Mouse (Mus musculus) embryonic facial prominence, embryonic 13.5 days (tissue): ENCODE data around the gene Ssna1. TPM values are rescaled to one million over a fixed set of nuclear protein-coding genes. Genes with fewer than 3 reads are reported as not detected.

Experiments
- ATAC-seq: fragments of 200-750 bp; cut with Nextera tagmentation; 2 replicates; pipeline ENCODE4 v1.8.0; 2017; ENCODE audit warnings: low read depth; ENCODE audit not compliant: insufficient number of reproducible peaks, insufficient read depth, low FRiP score, low TSS enrichment
- H3K27ac ChIP-seq: fragments of 300-500 bp; sonication (generic); 2 replicates; pipeline ENCODE4 v1.5.1; 2015; ENCODE audit warnings: moderate library complexity, mild to moderate bottlenecking, inconsistent platforms
- H3K27me3 ChIP-seq: fragments of 300-500 bp; sonication (generic); 2 replicates; pipeline ENCODE4 v1.6.1; 2015; ENCODE audit warnings: mild to moderate bottlenecking, inconsistent platforms
- H3K36me3 ChIP-seq: fragments of 300-500 bp; sonication (generic); 2 replicates; pipeline ENCODE4 v1.6.1; 2015; ENCODE audit warnings: mild to moderate bottlenecking, inconsistent platforms
- H3K4me1 ChIP-seq: fragments of 300-500 bp; sonication (generic); 2 replicates; pipeline ENCODE4 v1.6.1; 2015; ENCODE audit warnings: inconsistent platforms
- H3K4me2 ChIP-seq: fragments of 300-500 bp; sonication (generic); 2 replicates; pipeline ENCODE4 v1.6.1; 2015; ENCODE audit warnings: moderate library complexity, mild to moderate bottlenecking, inconsistent platforms
- H3K4me3 ChIP-seq: fragments of 300-500 bp; sonication (generic); 2 replicates; pipeline ENCODE4 v1.5.1; 2015; ENCODE audit warnings: mild to moderate bottlenecking, inconsistent platforms
- H3K9ac ChIP-seq: fragments of 300-500 bp; sonication (generic); 2 replicates; pipeline ENCODE4 v1.6.1; 2015; ENCODE audit warnings: mild to moderate bottlenecking, inconsistent platforms
- H3K9me3 ChIP-seq: fragments of 300-500 bp; sonication (generic); 2 replicates; pipeline ENCODE4 v1.6.1; 2016; ENCODE audit warnings: inconsistent platforms
- WGBS: fragments of 180-500 bp; shearing (Covaris S2); methylation state at CpG from one replicate; pipeline ENCODE4 v1.1.7; 2015; ENCODE audit warnings: mixed read lengths; 5-methylcytosine and 5-hydroxymethylcytosine counted together
- polyA plus RNA-seq: library from polyadenylated mRNA; unstranded; fragments of >200 nt; fragmentation: Nextera tagmentation; extraction: Ambion mirVana; gene quantifications from 2 replicates; pipeline ENCODE4 v1.2.1, GENCODE M21; 2015

Ssna1 gene
- polyA plus RNA-seq, 1 experiment from 2014 or later: 246 TPM

DNA sequence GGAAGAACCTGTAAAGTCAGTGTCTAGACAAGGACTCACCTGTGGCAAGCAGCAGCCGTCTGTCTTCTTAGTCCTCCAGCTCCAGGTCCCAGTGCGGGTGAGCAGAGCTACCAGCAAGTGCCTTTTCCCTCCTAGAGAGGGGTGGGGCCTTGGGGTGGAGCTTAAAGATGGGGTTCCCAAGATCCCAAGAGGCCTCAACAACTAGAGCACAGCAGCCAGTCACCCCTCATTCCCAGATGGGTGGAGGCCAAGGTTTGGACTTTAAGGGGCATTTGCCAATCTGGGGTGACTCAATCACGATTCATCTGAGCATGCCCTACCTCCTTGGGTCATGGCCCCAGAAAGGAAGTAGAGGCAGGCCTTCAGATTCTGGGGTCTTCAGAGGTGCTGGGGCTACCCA, 32.5 kb downstream of the Ssna1 start:
- Histone ChIP-seq H3K27me3 (peaks cover 47% of the 10 kb centered on the region), H3K4me1 (peaks cover 28% of the 10 kb centered on the region), H3K9ac (no peak overlapping the region), H3K4me2 (no peak overlapping the region), H3K36me3 (no peaks in the 10 kb centered on the region), H3K4me3 (no peak overlapping the region), H3K27ac (no peak overlapping the region), H3K9me3 (no peaks in the 10 kb centered on the region)
- 78% methylated on average over 3 of the region's 3 CpGs for WGBS
- no peak for ATAC-seq

DNA sequence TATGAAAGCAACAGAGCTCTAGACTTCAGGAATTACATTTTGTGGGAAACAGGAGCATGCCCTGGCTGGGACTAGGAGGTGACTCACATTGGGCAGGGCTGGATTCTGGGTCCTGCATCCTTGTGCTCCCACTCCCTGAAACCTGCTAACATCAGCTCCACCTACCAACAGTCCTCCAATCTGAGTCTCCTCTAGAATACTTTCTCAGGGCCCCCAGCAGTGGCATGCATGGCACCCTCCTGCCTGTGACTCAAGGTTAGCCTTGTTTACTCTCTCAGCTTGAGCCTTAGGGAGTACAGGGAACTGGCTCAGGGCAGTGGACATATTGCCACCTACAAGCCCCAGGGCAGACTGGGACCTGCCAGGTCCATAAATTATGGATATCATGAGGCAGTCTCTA, 34.1 kb downstream of the Ssna1 start:
- H3K27ac ChIP-seq: no peak overlapping the region
- H3K27me3 ChIP-seq: peaks cover 43% of the 10 kb centered on the region

DNA sequence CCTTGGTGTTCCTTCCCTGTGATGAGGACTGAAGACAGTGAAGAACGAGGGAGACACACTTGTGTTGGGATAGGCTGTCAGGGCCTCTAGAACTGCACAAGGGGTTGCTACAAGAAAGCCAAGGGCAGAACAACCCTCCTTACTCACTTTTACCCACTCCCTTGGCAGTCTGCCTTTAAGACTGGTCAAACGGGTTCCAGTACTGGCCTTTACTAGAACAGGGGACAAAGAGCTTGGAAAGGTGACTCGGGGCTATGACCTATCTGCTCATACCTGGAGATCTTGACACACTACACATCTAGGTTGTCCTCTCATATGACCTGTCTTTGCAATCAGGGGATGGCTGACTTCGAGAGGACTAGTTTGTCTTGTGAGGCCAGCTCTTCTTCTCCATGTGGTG, 34.7 kb downstream of the Ssna1 start:
- H3K4me1 ChIP-seq: peaks cover 25% of the 10 kb centered on the region
- peaks cover 42% of the 10 kb centered on the region for H3K27me3 ChIP-seq
- no peak overlapping the region for H3K27ac ChIP-seq
- H3K4me3 ChIP-seq: no peak overlapping the region
- no peak overlapping the region for H3K4me2 ChIP-seq
- 68% methylated on average over 4 of the region's 4 CpGs for WGBS
- no peak for ATAC-seq
- H3K36me3 ChIP-seq: no peaks in the 10 kb centered on the region
- no peaks in the 10 kb centered on the region for H3K9me3 ChIP-seq
- H3K9ac ChIP-seq: no peak overlapping the region

More for the DNA sequence above, 34.1 kb downstream of the Ssna1 start:
- Histone ChIP-seq H3K9me3 (no peaks in the 10 kb centered on the region), H3K4me2 (no peak overlapping the region), H3K4me3 (no peak overlapping the region), H3K36me3 (no peaks in the 10 kb centered on the region), H3K9ac (0 out of 2 replicates have a peak overlapping the region, but pooled peaks have one; percentile 36), H3K4me1 (peaks cover 28% of the 10 kb centered on the region)
- no peak for ATAC-seq

DNA sequence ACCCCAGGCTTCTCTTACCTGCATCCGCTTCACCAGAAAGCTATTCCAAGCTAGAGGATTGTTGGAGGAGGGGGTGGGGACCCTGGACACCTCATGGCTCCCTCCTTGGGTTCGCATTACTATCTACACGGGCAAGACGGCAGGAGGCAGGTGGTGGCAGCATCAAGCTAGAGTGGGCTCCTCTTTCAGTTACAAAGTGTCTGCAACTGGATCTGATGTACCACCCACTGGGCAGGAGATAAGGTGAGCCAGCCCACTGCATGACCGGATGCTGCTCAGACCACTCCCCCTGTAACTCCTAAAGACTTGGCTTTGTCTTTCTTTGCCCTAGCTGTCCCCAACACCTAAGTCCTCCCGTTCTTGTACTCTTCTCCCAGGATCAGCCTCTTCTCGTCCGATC, 35.6 kb downstream of the Ssna1 start, which contains the start of gene Rnf224:
Gene Rnf224 (minus strand): TSS at position 174 of the 400 bp plus-strand sequence.
- H3K27ac ChIP-seq: no peak within 1 kb of the TSS
- no peak within 1 kb of the TSS for H3K9ac ChIP-seq
- H3K4me2 ChIP-seq: no peak within 1 kb of the TSS
- peaks cover 35% of the 10 kb centered on the region for H3K27me3 ChIP-seq
- H3K4me1 ChIP-seq: peaks cover 18% of the 10 kb centered on the region
- 31% methylated on average over 8 of the region's 8 CpGs for WGBS
- H3K36me3 ChIP-seq: no peaks in the 10 kb centered on the region
- no peak for ATAC-seq
- no peak within 1 kb of the TSS for H3K4me3 ChIP-seq
- H3K9me3 ChIP-seq: no peaks in the 10 kb centered on the region

DNA sequence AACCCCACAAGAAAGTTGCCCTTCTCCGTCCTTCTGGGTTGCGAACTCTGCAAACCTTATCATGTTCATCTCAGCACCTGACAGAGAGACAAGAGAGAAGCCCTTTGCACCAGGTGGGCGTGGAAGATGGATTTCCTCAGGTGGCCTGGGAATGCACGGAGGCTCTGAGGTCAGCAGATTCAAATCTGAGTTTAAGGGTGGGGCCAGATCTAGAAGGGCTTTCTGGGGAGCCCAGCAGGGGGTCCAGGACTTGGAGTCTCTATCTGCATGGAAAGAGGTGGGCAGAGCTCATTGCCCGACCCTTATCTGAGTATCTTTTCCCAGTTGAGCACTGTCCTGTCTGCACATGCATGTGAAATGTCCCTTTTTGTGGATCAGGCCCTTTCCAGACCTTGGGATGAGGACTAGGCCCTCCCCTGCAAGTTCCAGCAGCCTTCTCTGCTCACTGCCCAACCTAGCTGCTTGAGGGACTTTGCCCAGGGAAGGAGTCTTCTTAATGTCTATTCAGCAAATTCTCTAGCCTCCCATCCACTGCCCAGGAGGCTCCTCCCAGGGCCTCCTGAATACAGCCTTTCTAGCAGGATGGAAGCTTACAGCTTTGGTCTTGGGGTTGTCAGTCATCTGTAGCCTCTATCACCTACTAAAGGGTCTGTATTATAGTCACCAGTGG, 37.6 kb downstream of the Ssna1 start:
- Histone ChIP-seq H3K4me1 (no peaks in the 10 kb centered on the region), H3K27ac (no peak overlapping the region), H3K4me3 (no peak overlapping the region), H3K9me3 (no peaks in the 10 kb centered on the region), H3K27me3 (peaks cover 39% of the 10 kb centered on the region), H3K9ac (no peak overlapping the region), H3K4me2 (no peak overlapping the region), H3K36me3 (no peaks in the 10 kb centered on the region)
- 65% methylated on average over 5 of the region's 5 CpGs for WGBS
- ATAC-seq: no peak

DNA sequence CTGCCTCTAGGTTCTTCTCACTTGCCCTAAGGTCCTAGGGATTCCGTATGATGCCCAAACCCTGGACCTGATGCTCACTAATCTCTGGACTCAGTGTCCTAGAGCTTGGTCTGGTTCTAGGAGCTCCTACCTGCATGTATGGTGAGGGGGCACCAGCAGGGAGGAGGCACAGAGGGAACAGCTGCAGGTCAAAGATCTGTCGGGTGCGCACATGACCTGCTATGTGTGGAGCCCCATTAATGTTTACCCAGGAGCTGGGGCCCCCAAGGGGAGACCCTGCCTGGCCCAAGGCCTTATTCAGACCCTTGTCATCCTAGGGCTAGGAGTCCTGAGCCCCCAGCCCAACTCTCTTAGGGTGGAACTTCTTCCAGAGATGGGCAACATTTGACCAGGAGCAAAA, 38.2 kb downstream of the Ssna1 start, which contains the start of gene Slc34a3:
Gene Slc34a3 (minus strand): TSS at position 315 of the 400 bp plus-strand sequence.
- ATAC-seq: no peak
- WGBS: 91% methylated on average over 3 of the region's 3 CpGs
- Histone ChIP-seq H3K4me3 (no peak within 1 kb of the TSS), H3K27me3 (peaks cover 39% of the 10 kb centered on the region), H3K36me3 (no peaks in the 10 kb centered on the region), H3K4me2 (no peak within 1 kb of the TSS), H3K9ac (no peak within 1 kb of the TSS), H3K9me3 (no peaks in the 10 kb centered on the region), H3K27ac (no peak within 1 kb of the TSS), H3K4me1 (no peaks in the 10 kb centered on the region)

DNA sequence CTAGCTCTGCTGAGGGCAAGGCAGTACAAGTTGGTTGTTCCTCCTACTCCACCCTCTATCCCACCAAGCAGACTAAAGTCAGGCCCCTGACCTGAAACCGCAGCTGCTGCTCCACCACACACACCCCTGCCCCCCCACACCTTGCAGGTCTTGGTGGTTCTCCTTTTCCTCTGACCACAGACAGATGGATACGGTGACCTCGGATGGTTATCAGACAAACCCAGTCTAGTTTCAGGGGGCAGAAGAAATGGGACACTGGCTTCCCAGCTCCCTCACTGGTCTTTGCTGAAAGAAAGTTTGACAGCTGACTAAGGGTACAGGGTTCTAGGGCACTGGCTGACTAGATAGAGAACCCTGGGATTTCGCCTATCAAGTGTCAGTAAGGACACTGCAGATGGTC, 38.8 kb downstream of the Ssna1 start:
- H3K27me3 ChIP-seq: peaks cover 39% of the 10 kb centered on the region
- H3K9me3 ChIP-seq: no peaks in the 10 kb centered on the region
- no peak overlapping the region for H3K4me3 ChIP-seq
- H3K9ac ChIP-seq: no peak overlapping the region
- 74% methylated on average over 4 of the region's 4 CpGs for WGBS
- no peak overlapping the region for H3K27ac ChIP-seq
- no peaks in the 10 kb centered on the region for H3K36me3 ChIP-seq
- H3K4me1 ChIP-seq: peaks cover 5% of the 10 kb centered on the region; the same call in 1 of the 2 replicates
- no peak for ATAC-seq
- H3K4me2 ChIP-seq: no peak overlapping the region

DNA sequence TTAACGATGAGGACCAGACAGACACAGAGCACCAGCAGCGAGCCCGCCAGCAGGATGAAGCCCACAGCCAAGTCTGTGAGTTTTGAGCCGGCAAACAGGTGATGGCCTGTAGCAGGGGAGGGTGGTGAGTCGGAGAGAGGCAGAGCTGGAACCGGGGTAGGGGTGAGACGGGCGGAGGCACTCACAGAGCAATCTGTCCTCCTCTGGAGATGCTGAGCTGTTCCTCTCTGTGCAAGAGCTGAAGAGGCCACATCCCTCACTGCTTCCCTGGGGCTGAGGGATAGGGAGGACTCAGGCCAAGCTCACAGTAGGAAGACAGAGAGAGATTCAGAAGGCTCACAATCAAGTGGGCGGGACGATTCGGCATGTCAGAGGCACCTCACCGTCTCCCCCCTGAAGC, 41.2 kb downstream of the Ssna1 start:
- no peak overlapping the region for H3K27ac ChIP-seq
- no peak for ATAC-seq
- 47% methylated on average over 12 of the region's 12 CpGs for WGBS

DNA sequence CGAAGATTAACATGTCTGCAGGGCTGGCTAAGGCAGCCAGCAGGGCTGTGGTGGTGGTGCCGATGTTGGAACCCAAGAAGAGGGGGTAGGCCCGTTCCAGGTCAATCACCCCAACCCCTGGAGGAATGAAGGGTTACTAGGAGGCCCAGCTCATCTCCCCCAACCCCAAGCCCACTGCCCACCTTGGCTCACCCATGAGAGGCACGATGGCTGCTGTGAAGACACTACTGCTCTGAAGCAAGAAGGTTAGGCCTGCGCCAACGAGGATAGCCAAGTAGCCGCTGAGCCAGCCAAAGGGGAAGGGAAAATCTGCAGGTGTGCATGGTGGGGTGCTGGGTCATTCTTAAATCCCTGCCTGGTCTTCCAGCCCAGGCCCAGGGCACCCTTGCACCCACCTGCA, 41.7 kb downstream of the Ssna1 start:
- Histone ChIP-seq H3K9ac (0 out of 2 replicates have a peak overlapping the region, but pooled peaks have one; percentile 11), H3K4me1 (peaks cover 14% of the 10 kb centered on the region; the same call in 1 of the 2 replicates), H3K9me3 (no peaks in the 10 kb centered on the region), H3K27me3 (peaks cover 29% of the 10 kb centered on the region), H3K27ac (no peak overlapping the region), H3K36me3 (no peaks in the 10 kb centered on the region), H3K4me3 (no peak overlapping the region), H3K4me2 (no peak overlapping the region)
- 80% methylated on average over 7 of the region's 7 CpGs for WGBS
- ATAC-seq: no peak

More for the DNA sequence above, 41.2 kb downstream of the Ssna1 start:
- peaks cover 31% of the 10 kb centered on the region for H3K27me3 ChIP-seq
- no peaks in the 10 kb centered on the region for H3K36me3 ChIP-seq
- no peaks in the 10 kb centered on the region for H3K9me3 ChIP-seq
- peaks cover 11% of the 10 kb centered on the region; the same call in 1 of the 2 replicates for H3K4me1 ChIP-seq
- no peak overlapping the region for H3K4me3 ChIP-seq
- no peak overlapping the region for H3K4me2 ChIP-seq
- H3K9ac ChIP-seq: no peak overlapping the region

DNA sequence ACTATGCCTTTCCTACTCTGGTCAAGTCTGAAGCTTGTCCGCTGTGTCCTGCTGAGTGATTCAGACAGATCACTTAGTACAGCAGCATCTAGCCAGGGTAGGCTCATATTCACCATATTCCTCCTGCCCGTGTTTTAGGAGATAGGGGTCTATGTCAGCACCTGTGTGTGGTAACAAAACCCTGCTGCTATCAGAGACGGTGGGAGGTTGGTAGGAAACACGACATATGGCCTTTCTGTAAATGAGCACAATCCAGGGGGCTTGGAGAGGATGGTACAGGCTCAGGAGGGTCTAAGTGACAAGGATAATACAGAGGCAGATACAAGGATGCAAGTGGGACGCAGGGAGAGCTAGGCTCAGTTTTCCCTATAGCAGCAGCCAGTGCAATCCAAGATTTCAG, 42.7 kb downstream of the Ssna1 start:
- WGBS: 78% methylated on average over 5 of the region's 5 CpGs
- no peak overlapping the region for H3K27ac ChIP-seq
- no peak overlapping the region for H3K4me3 ChIP-seq
- H3K9me3 ChIP-seq: no peaks in the 10 kb centered on the region
- H3K4me2 ChIP-seq: no peak overlapping the region
- H3K27me3 ChIP-seq: peaks cover 25% of the 10 kb centered on the region
- no peaks in the 10 kb centered on the region for H3K36me3 ChIP-seq
- H3K4me1 ChIP-seq: peaks cover 17% of the 10 kb centered on the region; the same call in 1 of the 2 replicates
- ATAC-seq: no peak
- no peak overlapping the region for H3K9ac ChIP-seq

DNA sequence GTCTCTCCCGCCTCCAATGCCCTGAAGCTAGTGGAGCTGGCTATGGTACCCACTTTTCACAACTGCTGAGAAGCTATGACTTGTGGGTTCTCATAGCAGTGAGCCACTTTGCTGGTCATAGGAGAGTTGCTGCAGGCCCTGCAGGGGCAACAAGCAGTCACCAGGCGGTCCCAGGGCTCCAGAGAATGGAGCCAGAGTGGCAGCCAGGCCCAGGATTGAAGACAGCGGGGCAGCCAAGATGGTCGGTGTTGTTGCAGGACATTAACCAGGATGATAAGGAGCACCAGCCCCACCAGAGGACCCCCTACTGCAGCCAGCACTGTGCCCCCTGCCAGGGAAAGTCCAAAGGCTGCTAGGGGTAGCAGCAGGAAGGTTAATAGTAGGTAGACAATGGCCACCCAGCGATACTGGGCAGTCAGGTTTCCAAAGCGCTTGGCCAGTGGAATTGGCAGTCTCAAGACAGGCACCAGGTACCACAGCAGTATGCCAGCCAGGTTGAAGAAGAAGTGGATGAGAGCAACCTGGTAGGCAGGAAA, 43.2 kb downstream of the Ssna1 start:
- peak overlapping the region; percentile 53 for H3K4me2 ChIP-seq
- no peak overlapping the region for H3K27ac ChIP-seq
- H3K9me3 ChIP-seq: no peaks in the 10 kb centered on the region
- peaks cover 17% of the 10 kb centered on the region; the same call in 1 of the 2 replicates for H3K4me1 ChIP-seq
- H3K4me3 ChIP-seq: no peak overlapping the region
- H3K9ac ChIP-seq: no peak overlapping the region
- no peaks in the 10 kb centered on the region for H3K36me3 ChIP-seq
- WGBS: 69% methylated on average over 6 of the region's 6 CpGs
- ATAC-seq: no peak
- H3K27me3 ChIP-seq: peaks cover 22% of the 10 kb centered on the region

DNA sequence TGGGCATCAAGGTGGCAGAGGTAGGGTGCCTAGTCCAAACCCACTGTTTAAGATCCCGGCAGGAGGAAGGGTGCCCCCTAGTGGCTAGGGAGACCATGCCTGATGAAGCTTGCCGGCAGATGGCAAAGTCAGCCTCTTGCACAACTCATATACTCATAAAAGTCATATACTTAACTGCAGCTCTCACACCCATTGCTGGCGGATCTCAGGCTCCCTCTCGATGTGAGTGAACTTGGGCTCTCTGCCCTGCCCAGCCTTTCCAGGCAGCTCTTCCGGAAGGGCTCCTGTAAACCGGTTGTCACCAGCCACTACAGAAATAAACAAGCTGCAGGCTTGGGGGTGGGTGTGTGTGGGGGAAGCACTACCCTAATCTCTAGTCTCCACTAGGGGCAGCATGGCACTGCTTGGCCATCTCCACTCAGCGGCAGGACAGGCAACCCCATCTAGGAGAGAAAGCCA, 43.8 kb downstream of the Ssna1 start:
- no peaks in the 10 kb centered on the region for H3K9me3 ChIP-seq
- H3K36me3 ChIP-seq: no peaks in the 10 kb centered on the region
- H3K27me3 ChIP-seq: peaks cover 22% of the 10 kb centered on the region
- H3K27ac ChIP-seq: peak overlapping the region; percentile 51; the same call in 1 of the 2 replicates
- no peak for ATAC-seq
- peak overlapping the region; percentile 40; the same call in 1 of the 2 replicates for H3K9ac ChIP-seq
- peak overlapping the region; percentile 53 for H3K4me2 ChIP-seq
- H3K4me1 ChIP-seq: peaks cover 21% of the 10 kb centered on the region
- peak overlapping the region; percentile 27 for H3K4me3 ChIP-seq
- under 1% methylated on average over 7 of the region's 7 CpGs for WGBS
